Mouse (Mus musculus): ENCODE measurements around the gene Foxe3. TPM values are rescaled to one million over a fixed set of nuclear protein-coding genes. Genes with fewer than 3 reads are reported as not detected.

Gene Foxe3
- total RNA-seq (2023), result not detected

DNA sequence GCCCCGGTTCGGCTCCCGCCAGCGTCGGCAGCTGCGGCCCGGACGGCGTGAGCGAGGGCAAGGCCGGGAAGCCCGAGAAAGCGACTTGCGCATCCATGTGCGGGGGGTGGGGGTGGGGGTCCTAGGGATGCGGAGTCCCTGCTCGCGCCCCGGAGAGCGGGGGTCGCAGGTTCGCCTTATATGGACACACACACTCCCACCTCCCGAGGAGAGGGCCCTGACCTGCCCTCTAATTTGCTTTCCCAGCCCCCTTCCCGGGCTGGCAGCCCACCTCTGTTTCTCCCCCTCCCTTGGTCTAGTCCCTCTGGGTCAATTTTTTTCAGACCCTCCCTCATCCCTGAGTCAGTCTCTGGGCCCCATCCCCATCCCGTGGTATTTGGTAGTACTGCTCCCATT, at the start of gene Foxe3:
Foxe3 (minus strand) TSS at position 97 of the 396 bp plus-strand sequence.

DNA sequence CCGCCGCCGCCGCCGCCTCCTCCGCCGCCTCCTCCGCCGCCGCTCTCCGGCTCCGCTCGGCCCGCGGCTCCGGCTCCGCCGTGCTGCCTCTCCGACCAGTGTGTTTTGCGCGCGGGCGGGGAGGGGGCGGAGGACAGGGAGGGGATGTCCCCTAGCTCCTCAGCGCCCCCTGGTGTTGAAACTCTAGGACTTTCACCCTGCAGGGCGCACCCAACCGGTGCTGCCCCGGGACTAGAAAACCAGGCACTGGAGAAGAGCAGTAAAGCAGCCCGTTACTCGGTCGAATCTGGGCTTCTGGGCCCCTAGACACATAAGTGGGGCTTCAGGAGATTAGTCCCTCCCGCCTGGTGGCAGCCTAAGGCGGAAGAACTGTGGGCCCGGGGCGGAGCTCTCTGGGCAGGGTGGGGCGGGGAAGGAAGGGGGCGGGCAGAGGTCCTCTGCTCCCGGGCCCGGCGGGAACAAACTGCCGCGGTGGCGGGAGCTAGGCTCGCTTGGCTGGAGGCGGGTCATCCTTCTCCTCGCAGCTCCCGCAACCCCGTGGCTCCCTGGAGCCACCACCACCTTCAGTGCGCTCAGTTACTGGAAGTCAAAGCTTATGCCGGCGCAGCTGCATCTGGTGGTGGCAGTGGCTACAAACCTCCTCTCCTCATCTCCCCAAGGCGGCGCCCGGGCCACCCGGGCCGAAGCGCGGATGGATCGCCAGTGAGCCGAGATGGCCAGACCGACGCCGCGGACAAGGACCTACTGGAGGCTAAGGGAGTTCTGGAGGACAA, 16.8 kb downstream of the Foxe3 start, which contains the start of gene Foxd2:
Foxd2 (minus strand) TSS at position 45 of the 773 bp plus-strand sequence.

Other genes starting within 250 kb of the Foxe3 start
- gene Gm12830, start 104.3 kb downstream of the Foxe3 start, total RNA-seq (2023), result not detected
- gene Foxd2, start 17.1 kb downstream of the Foxe3 start, total RNA-seq (2023), result 1 to 10 TPM in 1 of 2 experiments, under 1 TPM in 1; 0.81 to 1.0 TPM
- 10 to 100 TPM; 62.1 to 73.9 TPM for gene Cmpk1, start 61.2 kb upstream of the Foxe3 start, total RNA-seq (2023)
- 10 to 100 TPM; 18.4 to 19.2 TPM for gene Stil, start 74.1 kb upstream of the Foxe3 start, total RNA-seq (2023)
- 10 to 100 TPM; 11.5 to 15.3 TPM for gene Tal1, start 130.4 kb upstream of the Foxe3 start, total RNA-seq (2023)
- gene Pdzk1ip1, start 162.7 kb upstream of the Foxe3 start, total RNA-seq (2023), result 1 to 10 TPM; 3.6 to 8.8 TPM
- gene Cyp4x1, start 208.3 kb upstream of the Foxe3 start, total RNA-seq (2023), result not detected

Measured in neutrophil, adult 83 days (primary cell).